Mouse (Mus musculus): Measurements from ENCODE around the gene Vdac2.

GRCm38 (mm10) chr14:21790585-21791251 is 34.3 kb upstream of the Vdac2 start:
- TF ChIP-seq GATA1 (IDR thresholded peaks at IDR 0.05; ENCODE audit: borderline replicate concordance, low read length) (no peak), FLI1 (IDR thresholded peaks at IDR 0.05; ENCODE audit: low read length) (no peak)
